Mouse (Mus musculus) cortical plate, adult 2 months (tissue): ENCODE measurements at regions not wholly inside any gene's neighbourhood (a gene's known extent, or its start where the extent isn't known, plus 50 kb on each side); places are given as distances from the start of the nearest gene placed in this dataset.

ENCODE experiments used
- H3K27ac ChIP-seq: fragments of 200-500 bp; 2 replicates; pipeline ENCODE4 v1.5.1; 2012; ENCODE audit warnings: low read length, control low read depth, inconsistent platforms; ENCODE audit not compliant: insufficient read depth
- H3K4me1 ChIP-seq: fragments of 200-500 bp; 2 replicates; pipeline ENCODE4 v1.6.1; 2011; ENCODE audit warnings: low read length; ENCODE audit not compliant: control insufficient read depth, insufficient read depth
- H3K4me3 ChIP-seq: fragments of 200-500 bp; 2 replicates; pipeline ENCODE4 v1.5.1; 2011; ENCODE audit warnings: mild to moderate bottlenecking, low read length, control low read depth; ENCODE audit not compliant: insufficient read depth
- CTCF ChIP-seq: fragments of 200-500 bp; IDR thresholded peaks from 2 replicates; pipeline ENCODE4 v1.5.1; 2011; ENCODE audit warnings: mild to moderate bottlenecking, control low read depth, low read length; ENCODE audit not compliant: insufficient read depth; ENCODE audit errors: extremely low read depth
- POLR2A ChIP-seq: fragments of 200-500 bp; IDR thresholded peaks from 2 replicates; pipeline ENCODE4 v1.6.1; 2011; ENCODE audit warnings: mild to moderate bottlenecking, low read length, control low read depth; ENCODE audit not compliant: insufficient read depth; ENCODE audit errors: extremely low read depth

DNA sequence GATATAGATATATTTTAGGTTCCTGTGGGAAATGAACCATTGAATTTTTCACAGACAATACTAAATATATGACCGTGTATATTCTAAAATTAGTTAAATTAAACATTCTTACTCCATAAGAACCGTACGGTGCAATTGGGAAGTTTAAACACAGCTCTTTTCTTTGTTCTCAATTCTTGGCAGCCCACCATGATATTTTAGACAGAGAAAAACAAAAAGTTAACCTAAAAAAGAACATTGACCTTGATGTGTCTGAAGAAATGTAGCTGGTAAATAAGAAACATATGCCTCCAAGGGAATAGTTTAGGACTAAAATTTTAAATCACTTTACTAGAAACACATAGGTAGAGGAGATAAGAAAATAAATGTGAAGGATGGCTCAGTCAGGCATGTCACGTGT is 68.6 kb upstream of the Gm6993 start:
- Histone ChIP-seq H3K27ac (no peak overlapping the region), H3K4me1 (peaks cover 4% of the 10 kb centered on the region; the same call in 1 of the 2 replicates), H3K4me3 (no peak overlapping the region)
- no peak for TF ChIP-seq CTCF
- TF ChIP-seq POLR2A = no peak

DNA sequence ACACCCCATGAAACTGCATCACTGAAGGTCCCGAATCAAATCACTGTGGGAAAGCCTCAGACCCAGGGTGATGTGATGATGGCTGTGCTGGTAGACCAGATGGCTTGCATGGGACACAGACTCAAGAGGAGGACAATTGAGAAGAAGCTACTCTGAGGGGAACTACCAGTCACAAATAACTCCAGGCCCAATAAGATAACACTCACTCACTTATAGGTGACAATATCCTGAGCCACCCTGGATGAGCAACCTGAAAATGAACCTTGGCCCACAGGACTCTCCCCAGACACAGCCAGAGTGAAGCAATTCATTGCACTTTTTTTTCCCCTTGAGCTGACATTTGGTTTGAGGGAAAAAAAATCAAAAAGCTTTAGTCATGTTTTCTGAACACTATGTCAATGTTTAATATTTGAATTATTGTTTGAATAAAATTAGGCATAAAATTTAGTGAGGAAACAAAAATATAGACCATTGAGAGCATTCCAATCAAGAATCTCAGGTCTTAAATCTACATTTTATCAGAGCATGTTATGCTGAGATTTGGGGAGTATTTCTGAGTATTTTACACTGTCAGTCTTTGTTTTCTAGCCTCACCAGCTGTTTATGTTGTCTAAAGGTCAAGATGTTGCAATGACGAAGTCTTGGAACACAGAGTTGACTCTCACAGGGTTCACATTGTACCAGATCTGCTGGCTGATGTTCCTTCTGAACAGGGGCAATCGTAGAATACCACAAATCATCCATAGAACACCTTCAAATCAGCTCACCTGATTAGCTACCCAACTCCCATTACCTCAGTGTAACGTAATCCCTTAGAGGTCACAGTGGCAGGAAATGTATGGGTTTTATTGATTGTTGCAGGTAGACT is 67.9 kb upstream of the Gm6993 start:
- TF ChIP-seq POLR2A (no peak), CTCF (no peak)
- Histone ChIP-seq H3K4me1 (peaks cover 4% of the 10 kb centered on the region; the same call in 1 of the 2 replicates), H3K4me3 (no peak overlapping the region), H3K27ac (no peak overlapping the region)

DNA sequence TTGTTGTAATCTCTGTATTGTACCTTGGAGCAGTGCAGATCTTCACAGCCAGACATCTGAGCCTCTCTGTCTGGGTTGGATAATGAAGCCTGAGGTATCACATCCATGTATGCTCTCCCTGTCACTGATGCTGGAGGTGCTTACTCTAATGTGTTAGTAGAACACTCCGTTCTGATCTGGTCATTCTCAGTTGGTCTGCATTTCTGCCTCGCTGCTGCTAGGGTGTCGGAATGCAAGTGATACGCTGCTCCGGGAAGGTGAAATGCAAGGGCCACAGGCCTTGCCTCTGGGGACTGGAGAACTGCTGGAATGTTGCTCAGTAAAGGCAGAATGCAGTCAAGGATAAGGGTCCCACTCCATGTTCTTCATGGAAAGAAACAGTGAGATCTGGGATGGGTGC is 67.1 kb upstream of the Gm6993 start:
- no peak for TF ChIP-seq POLR2A
- TF ChIP-seq CTCF = no peak
- no peak overlapping the region for H3K4me3 ChIP-seq
- H3K4me1 ChIP-seq = peaks cover 4% of the 10 kb centered on the region; the same call in 1 of the 2 replicates
- H3K27ac ChIP-seq = no peak overlapping the region

DNA sequence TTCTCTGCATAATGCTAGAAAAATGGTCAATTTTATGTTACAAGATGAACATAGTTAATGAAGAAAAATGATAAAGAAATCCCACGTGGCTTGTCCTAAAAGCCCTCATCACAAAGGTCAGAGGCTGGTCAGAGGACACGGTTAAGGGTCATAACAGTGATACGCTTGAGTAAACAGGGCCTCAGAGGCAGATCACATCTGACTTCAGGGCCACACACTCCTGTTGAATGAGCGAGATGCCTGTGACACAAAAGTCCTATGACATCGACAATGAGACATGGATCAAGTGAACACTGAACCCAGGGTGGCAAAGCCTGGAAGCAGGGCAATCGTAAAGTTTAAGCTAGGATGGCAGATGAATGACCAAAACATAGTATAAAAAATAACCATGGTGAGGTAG is 61.0 kb upstream of the Gm6993 start:
- no peak for TF ChIP-seq CTCF
- Histone ChIP-seq H3K4me1 (no peaks in the 10 kb centered on the region), H3K27ac (no peak overlapping the region), H3K4me3 (no peak overlapping the region)

DNA sequence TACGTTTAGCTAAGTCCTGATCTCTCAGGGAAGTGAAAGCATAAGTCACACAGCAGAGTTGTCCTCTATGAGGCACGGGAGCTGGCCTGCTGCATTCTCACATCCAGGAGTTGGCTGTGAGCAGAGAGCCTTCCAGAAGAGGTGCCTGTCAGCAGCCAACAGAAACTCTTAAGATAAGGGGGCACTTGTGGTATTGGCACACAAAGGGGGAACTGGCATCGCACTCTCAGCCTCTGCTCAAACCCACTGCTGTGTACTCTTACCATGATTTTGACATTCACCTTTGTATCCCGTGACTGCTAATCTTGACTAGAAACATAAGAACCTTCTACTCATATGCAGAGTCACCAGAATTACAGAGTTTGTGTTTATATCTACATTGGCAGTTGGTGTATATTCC is 56.9 kb upstream of the Gm6993 start:
- Histone ChIP-seq H3K4me3 (no peak overlapping the region), H3K4me1 (no peaks in the 10 kb centered on the region), H3K27ac (no peak overlapping the region)
- TF ChIP-seq CTCF (no peak), POLR2A (no peak)

DNA sequence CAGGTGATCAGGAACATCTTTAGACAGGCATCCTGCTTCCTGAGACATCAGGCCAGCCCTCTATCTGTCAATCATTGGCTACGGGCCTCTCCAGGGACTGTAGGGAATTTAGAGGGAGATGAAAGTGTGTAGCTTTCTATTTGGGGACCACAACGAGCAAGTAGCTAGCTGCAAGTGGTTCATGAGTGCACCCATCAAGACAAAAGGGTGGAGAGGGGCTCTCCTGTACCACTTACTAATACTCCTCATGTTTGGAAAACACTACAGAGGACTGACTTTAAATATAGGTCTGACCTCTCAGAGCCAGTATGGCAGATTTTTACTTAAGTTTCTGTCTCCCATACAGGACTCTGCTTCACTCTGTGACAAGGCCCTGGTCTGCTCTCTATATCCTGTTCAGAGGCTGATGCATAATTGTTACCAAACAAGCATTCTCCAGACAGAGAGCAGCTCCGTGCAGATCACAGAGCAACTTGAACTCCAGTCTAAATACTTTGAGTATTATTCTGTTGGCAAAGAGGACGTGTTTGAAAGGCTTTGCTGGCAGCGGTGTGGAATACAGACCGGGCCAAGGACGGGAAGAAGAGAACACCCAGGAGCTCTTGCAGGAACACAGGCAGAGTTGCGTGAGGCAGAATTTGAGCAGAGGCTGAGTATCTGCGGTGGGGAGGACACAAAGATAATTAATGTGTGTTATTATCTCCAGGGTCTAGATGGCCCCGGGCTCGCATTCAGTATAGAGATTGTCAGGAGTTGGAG is 56.2 kb upstream of the Gm6993 start:
- Histone ChIP-seq H3K4me1 (no peaks in the 10 kb centered on the region), H3K27ac (no peak overlapping the region), H3K4me3 (no peak overlapping the region)
- TF ChIP-seq POLR2A = no peak
- no peak for TF ChIP-seq CTCF

DNA sequence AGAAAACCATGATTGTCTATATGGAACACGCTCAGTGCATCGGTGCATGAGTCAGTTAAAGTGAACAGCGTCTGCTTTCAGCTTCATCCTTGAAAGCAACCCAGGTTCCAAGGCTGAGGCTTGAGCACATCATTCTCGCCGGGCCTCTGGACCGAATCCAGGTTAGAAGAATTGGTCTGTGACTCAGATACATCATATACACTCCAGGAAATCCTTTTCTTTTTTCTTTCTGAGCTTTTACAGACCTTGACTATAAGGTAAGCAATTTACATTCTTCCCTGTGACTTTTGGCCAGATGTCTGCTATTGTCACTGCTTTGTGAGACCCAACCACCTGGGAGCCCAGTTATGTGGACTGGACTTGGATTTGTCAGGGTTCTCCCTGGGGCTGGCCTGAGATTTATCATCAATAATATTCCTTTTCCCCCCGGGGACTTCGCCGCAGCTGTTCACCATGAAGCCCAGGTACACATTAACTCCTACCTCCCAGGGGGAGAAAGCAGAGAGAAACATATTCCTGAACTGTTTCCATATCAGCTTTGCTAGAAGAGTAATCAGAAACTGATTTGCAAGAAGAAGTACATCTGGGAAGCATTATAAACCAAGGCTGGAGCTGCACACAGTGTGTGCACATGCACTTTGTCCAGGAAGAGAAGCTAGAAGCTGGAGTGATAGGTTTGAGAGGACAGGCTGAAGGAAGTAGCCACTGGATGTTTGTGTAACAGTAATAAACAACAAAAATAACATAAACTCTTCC is 55.2 kb upstream of the Gm6993 start:
- TF ChIP-seq CTCF (no peak), POLR2A (no peak)
- no peak overlapping the region for H3K27ac ChIP-seq
- no peaks in the 10 kb centered on the region for H3K4me1 ChIP-seq
- H3K4me3 ChIP-seq = no peak overlapping the region

DNA sequence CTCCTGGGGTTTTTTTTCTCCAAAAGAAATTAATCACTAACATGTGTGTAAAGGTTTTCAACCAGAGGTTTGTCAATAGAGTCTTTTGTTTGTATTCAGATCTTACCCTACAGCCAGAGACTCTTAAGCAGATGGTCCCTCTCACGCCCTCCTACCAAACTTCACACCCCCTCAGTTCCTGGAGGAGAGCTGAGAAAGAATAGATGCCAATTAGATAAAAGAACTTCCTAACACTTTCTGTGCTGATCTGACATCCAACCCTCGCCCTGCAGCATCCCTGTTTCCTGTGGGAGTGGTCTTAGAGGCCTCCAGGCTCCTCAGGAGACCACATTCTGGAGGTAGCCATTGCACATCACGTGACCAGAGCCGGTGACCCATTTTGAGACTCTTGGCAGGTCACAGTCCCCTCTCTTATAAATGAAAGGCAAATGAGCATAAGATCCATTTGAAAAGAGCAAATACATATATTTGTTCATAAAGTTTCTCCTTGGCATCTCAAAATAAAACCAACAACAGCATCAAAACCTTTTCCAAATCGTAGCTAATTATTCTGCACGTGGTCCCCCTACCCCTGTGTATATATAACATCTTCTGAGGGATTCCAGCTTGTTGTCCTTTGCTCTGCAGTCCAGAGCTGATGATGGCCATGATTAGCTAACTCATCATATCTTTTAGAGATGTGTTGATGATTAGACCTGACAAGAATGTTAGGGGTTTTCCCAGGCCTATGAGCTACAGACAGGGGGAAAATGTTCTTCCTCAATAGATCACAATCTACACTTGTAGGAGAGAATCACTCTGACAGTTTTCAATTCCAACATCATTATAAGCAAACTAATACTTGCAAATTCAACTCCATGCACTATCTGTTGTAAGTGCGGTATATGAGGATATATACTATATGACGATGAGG is 54.4 kb upstream of the Gm6993 start:
- no peak overlapping the region for H3K4me3 ChIP-seq
- H3K27ac ChIP-seq = no peak overlapping the region
- TF ChIP-seq CTCF (no peak), POLR2A (no peak)
- H3K4me1 ChIP-seq = no peaks in the 10 kb centered on the region
